Mouse (Mus musculus) forelimb bud, embryonic 11.5 days (tissue): Measurements from ENCODE around the gene Cfap52.
A peak's percentile ranks its signal among the peaks of the same experiment; 100 is the strongest.

ENCODE experiments used
- DNase-seq: peaks from one replicate; pipeline ENCODE4 v3.0.0-alpha.2; 2012; ENCODE audit warnings: low read depth, low spot score

The Cfap52 gene

GRCm38 (mm10) chr11:67926348-67927055, 38.9 kb downstream of the Cfap52 start:
- DNase-seq: no peak

DNA sequence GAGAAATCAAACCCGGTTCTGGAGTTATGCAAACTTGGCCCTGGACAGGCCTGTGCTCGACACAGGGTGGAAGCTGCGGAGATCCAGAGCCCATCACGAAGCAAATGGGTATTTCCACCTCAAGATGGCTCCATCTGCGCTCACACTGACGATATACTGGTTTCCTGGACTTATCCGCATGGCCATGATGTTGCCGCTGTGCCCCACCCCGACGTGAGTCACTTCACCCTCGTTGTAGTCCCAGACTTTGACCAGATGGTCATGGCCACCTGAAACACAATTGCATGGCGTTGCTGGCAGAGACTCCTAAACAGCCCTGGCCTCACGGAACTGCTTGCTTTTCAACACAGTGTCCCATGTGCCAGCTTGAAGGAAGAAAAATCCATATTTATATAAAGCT, 40.5 kb downstream of the Cfap52 start:
- no peak for DNase-seq

GRCm38 (mm10) chr11:67923720-67924119, 41.7 kb downstream of the Cfap52 start:
- DNase-seq: no peak

GRCm38 (mm10) chr11:67922755-67923125, 42.7 kb downstream of the Cfap52 start:
- peak; percentile 67 for DNase-seq

DNA sequence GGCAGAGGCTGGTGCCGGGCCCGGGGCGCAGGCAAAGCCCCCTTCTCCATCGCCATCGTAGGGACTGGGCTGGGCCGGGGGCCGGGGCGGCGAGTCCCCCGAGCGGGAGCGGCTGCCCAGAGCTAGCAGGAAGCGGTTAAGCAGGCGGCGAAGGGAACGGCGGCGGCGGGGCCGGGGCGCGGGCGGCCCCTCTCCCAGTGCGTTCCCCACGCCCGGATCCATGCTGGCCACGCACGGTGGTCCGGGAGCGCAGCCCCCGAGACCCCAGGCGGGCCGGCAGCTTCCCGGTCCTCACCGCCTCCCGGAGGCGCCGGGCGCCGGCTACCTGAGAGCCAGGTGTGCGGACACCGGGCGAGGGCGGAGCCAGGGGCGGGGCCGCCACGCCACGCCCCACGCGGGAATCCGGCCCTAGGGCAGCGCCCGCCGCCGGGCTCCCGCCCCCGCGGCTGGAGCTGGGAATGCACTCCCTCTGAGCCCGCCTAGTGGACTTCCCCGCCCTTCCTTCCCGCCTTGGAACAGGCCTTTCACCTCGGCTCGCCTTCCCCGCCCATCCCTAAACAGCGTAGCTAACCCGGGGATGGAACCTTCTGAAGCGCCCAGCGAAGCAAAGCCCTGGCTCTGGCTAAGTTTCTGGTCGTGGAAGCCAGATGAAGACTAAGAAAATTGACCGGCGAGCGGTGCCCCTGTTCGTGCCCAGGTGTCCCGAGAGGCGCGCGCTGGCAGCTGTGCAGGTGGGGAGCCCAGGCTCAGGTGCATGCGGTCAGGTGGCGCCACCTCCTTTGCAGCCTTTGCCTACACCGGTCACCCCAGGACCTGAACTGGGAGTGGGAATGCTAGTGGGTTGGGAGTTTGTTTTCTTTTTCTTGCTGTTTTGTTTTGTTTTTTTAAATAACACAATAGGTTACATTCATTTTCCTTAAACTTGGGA, 43.4 kb downstream of the Cfap52 start, which contains the start of gene Usp43:
TSS of gene Usp43 (minus strand) at position 327 of the 928 bp plus-strand sequence.
- DNase-seq: peak; percentile 35

DNA sequence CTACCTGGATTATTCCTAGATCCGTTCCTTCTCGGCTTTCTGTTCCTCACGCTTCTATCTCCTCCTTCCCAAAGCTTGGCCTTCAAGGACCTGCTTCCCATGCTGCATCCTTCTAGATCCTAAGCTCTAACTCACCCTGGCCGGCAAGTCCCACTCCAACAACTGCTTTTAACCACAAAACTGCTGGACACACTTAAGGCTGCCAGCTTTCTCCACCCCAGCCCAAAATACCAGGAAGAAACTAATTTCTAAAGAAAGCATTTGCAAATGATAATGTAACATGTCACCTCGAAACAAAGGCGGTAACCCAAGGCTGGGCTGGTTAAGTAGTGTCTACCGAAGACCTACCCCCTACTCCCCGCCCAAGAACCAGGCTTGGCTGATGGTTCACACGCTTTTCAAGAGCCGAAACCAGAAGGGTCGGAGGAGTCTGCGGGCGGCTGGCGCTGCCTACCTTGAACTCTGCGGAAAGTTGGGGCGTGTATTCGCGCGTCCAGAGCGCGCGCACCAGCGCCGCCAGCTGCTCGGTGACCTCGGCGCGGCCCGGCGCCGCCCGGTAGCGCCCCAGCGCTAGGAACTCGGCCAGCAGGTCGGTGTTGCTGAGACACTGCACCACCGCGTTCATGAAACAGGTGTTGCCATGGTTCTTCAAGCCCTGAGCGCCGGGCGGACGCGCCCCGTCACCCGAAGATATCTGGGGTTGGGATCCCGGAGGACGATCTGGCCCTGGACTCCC, 44.2 kb downstream of the Cfap52 start:
- peak; percentile 33 for DNase-seq

DNA sequence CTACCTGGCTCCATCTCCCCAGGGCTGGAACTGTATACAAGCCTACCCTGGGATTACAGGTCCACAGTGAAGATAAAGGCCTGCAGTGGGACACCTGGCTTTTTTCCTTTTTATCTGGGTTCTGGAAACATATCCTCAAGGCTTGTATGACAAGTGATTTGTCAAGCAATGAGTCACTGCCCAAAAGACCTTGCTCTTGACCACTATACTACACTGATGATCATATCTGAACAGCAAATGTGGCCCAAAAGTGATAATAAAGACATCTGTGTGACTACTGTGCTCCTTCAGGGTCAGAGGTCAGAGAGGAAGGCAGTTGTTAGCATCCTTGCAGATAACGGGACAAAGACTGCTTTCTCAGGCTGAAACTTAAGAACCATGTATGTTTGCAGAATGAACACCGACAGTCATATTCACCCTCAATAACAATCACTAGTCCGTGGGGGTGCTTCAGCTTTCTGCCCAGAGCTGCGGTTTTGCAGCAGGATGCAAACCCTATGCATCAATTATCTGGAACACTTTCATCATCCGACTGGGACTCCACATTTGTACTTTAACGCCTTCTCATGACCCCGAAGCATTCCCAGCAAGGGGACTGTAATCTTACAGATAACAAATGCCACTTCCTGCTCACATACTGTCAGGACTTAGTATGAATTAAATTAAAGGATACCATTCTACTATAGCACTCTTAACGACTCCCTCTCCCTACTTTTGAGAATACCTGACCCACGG, 45.1 kb downstream of the Cfap52 start:
- DNase-seq: no peak

DNA sequence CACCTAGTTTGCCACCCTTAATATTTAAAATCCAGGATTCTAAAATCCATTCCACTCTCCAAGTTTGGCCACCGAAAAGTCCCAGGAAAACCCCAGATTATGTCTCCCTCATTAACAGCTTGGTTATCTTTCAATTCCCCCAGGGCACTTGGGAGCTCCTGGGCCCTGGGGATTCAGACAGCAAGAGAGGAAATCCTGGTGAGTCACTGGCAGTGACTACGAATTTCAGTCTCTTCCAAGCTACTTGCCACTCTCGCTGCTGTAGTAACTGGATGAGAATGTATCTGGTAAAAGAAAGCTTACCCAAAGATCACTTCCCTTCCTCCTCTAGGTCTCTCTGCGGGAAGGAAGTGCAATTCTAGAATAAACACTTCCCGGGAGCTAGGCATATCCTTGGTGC, 45.9 kb downstream of the Cfap52 start:
- no peak for DNase-seq

GRCm38 (mm10) chr11:67917126-67917525, 48.3 kb downstream of the Cfap52 start:
- DNase-seq: no peak

DNA sequence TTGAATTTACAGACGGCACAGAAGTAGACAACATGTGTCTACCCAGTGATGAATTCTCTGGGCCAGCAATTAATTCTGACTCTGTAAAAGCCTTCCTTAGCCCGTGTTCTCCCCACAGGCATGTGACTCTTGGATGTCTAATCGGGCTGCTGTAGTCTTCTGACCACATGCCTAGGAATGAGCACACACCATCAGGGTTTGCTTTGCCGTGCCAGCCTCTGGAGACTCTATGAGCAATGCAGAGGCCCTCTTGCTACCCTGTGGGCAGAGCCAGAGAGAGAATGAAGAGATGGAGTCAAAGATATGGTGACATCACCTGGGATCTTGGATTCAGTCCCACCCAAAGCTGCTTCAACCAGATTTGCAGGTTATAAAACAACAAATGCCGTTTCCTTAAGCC, 54.4 kb downstream of the Cfap52 start:
- no peak for DNase-seq

DNA sequence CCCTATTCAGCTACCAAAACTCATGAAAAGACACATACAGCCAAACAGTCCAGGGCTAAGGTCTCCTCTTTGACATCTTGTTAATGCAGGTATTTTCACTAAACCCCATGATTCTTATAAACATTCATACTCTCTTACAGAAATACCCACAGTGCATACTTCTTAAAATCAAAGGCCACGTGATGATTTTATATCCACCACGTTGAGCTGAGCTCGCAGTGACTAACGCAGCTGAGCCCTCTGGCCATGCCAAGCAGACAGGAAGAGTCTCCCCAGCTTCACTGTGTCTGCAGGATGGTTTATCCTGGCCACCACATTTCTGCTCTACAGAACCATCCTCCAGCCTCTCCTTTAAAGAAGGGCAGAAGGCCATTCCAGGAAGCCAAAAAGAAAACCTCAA, 61.7 kb downstream of the Cfap52 start:
- DNase-seq: no peak

DNA sequence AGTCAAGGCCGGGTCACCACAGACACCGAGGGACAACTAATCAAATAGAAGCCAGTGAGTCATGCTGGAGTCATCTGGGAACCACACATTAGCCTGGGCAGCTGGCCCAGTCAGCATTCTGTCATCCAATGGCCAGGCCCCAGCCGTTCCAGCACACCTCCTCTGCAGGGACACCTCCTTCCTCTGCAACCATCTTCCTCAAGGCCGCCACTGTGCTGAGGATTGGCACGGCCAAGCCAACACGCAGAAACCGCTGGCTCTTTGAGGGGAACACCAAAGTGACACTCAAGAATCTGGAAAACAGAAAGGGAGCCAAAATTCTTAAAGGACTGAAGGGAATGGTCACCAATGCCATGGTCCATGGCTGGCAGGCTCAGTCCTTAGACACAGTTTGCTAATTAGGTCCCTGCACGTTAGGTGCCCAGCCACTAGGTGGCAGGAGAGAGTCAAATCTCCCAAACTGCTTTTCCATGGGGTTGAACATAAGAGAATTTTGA, 68.3 kb downstream of the Cfap52 start:
- peak; percentile 44 for DNase-seq

DNA sequence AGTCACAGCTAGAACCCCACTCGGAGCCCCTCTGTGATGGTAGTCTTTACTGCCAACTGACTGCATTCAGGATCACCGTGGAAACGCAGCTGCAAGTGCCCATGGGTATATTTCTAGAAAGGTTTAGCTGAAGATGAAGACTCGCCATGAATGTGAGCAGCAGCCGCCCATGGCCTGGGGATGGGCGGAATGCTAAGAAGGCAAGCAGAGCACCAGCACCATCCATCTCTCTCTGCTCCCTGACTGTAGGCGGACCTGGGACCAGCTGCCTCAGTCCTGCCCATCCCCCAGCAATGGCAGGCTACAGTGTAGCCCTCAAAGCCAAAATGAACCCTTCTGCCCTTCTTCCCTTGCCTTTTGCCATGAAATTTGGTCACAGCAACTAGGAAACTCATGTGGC, 69.8 kb downstream of the Cfap52 start:
- DNase-seq: no peak

DNA sequence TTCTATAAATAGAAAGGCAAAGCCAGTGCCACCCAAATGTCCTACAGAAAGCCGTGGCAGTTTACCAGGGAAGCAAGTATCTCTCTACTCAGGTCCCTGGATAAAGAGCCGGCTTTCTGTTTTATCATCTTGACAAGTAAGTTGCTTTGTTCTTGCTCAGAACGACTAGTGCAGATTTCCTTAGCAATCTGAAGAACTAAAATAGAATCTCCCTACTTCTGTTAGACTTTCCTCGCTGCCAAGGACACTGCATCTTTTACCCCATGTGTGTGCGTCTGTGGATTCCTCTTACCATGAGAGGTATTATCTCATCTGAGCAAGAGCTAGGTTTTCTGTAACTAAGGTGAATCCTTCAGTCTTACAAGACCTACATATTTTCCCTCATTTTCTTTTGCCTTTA, 76.9 kb downstream of the Cfap52 start:
- DNase-seq: no peak

DNA sequence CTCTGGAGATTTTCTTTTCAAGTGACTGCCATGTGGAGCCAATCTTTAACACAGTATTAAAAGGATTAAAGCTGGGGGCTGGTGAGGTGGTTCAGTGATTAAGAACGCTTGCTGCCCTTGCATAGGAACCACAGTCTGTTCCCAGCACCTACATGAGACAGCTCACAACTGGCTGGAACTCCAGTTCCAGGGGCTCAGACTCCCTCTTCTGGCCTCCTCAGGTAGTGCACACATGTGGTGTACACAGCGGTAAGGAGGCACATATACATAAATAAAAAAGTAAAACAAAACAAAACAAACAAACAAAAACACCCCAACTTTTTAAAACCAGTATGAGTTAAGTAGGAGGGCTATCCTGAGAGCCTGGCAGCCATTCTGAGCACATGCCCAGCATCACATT, 79.5 kb downstream of the Cfap52 start:
- DNase-seq: no peak
